Mouse (Mus musculus) macrophage (primary cell): ENCODE measurements at regions not wholly inside any gene's neighbourhood (a gene's known extent, or its start where the extent isn't known, plus 50 kb on each side); places are given as distances from the start of the nearest gene placed in this dataset.

ENCODE experiments used
- H3K27ac ChIP-seq: fragments of 350-480 bp; formaldehyde crosslinking; 2 replicates; pipeline ENCODE4 v1.9.0; 2021
- H3K36me3 ChIP-seq: fragments of 350-480 bp; formaldehyde crosslinking; 2 replicates; pipeline ENCODE4 v1.9.0; 2021; ENCODE audit errors: inconsistent target
- H3K4me3 ChIP-seq: fragments of 350-480 bp; formaldehyde crosslinking; 2 replicates; pipeline ENCODE4 v1.9.0; 2021; ENCODE audit errors: inconsistent target
- H3K79me2 ChIP-seq: fragments of 350-480 bp; formaldehyde crosslinking; 2 replicates; pipeline ENCODE4 v1.9.0; 2021; ENCODE audit errors: inconsistent target
- WGBS: methylation state at CpG from one replicate; pipeline ENCODE4 v1.1.7; 2026; ENCODE audit warnings: inconsistent platforms; ENCODE audit not compliant: missing documents; 5-methylcytosine and 5-hydroxymethylcytosine counted together

DNA sequence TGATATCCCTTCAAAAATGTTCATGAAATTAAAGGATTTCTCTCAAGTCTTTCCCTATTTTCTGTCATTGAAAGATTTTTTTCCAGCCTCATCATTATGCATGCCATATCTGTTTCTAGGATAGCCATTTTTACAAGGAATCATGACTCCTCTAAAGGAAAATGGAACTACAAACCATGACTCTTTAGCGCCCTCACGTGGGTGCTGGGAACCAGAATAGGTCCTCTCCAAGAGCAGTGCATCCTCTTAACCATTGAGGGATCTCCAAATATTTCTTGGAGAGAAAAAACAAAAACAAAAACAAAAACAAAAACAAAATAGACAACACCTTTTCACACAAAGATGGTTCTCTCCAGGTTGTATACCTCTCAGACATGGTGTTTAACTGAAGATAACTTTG is 172.0 kb upstream of the Adgrl4 start:
- Histone ChIP-seq H3K4me3 (no peak overlapping the region), H3K79me2 (no peaks in the 10 kb centered on the region), H3K27ac (no peak overlapping the region), H3K36me3 (no peaks in the 10 kb centered on the region)
- WGBS: 69% methylated on average over 2 of the region's 2 CpGs

DNA sequence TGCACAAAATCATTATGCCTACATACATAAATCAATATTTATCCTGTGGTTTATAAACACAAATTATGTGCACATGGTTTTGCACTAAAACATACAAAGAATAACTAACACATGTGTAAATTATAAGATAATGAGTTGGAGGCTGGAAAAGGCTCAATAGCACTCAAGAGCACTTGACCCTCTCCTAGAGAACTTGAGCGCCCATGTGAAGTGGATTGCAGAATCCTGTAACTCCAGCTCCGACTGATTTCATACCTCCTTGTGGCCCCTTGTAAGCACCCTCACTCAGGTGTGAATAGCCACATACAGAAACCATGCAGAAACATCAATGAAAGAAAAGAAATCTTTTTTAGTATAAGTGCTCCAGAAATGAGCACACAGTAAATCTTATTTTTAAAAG is 168.2 kb upstream of the Adgrl4 start:
- Histone ChIP-seq H3K27ac (no peak overlapping the region), H3K4me3 (no peak overlapping the region), H3K36me3 (no peaks in the 10 kb centered on the region), H3K79me2 (no peaks in the 10 kb centered on the region)
- 88% methylated on average over 2 of the region's 2 CpGs for WGBS

DNA sequence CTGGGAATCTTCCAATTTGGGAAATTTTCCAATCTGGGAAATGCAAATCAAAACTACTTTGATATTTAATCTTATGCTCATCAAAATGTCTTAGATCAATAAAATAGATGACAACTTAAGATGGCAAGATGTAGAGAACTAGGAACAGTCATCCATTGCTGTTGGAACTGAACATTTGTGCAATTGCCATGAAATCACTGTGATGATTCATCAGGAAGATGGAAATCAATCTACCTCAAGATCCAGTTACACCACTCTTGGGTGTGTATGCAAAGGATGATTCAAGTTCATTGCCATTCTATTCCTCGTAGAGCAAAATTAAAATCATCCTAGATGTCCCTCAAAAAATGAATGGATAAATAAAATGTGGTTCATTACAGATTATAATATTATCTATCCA is 153.9 kb upstream of the Adgrl4 start:
- Histone ChIP-seq H3K27ac (no peak overlapping the region), H3K36me3 (no peaks in the 10 kb centered on the region), H3K4me3 (no peak overlapping the region), H3K79me2 (no peaks in the 10 kb centered on the region)
- WGBS: 60% methylated on average over 1 of the region's 1 CpGs

DNA sequence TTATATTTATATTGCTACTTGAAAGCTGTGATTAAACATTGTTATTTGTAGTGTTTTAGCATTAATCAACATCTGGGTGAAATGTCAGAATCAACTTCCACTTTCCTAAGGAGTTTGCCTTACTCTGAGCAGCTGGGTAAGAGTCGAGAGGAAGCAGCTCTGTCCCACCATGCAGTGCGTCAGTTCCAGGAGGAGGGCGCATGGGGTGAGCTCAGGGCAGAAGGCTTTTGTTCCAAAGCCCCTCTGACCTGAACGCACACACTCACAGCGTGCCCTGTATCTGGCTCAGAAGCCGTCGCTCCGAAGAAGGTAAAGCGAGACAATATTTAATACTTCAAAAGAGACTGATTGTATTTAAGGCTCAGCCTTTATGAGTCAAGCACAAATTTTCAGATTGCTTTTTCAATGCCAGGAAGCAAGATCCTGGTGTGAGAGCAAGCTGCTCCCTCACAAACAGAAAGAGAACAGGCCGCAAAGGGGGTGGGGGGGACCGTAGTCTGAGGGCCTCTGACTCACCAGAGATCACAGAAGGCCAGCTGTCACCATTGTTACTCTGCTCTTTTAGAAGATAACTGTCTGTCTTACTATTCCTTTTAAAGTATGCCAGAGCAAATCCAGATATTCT is 143.6 kb upstream of the Adgrl4 start:
- Histone ChIP-seq H3K79me2 (no peaks in the 10 kb centered on the region), H3K36me3 (no peaks in the 10 kb centered on the region), H3K27ac (peak overlapping the region; percentile 57), H3K4me3 (peak overlapping the region; percentile 24)
- WGBS: 3% methylated on average over 11 of the region's 11 CpGs

DNA sequence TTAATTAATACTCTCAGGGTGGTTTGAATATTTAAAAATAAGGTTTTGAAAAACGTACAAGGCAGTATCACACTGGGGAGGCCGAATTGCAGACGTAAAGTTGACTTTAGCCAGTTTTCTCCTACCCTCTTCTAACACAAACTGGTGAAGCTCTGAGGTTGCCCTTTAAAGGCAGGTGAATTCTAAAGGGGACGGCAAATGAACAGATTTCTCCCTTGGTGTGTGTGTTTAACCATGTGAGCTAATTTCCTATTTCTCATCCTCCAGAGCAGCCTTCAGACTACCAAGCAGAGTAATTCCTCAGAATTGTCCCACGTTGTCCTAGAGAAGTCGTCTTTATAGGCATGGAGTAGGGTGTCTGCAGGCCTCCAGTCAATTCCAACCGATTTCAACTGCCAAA is 143.1 kb upstream of the Adgrl4 start:
- H3K27ac ChIP-seq: peak overlapping the region; percentile 57
- no peaks in the 10 kb centered on the region for H3K79me2 ChIP-seq
- H3K4me3 ChIP-seq: peak overlapping the region; percentile 24
- 60% methylated on average over 7 of the region's 7 CpGs for WGBS
- no peaks in the 10 kb centered on the region for H3K36me3 ChIP-seq

DNA sequence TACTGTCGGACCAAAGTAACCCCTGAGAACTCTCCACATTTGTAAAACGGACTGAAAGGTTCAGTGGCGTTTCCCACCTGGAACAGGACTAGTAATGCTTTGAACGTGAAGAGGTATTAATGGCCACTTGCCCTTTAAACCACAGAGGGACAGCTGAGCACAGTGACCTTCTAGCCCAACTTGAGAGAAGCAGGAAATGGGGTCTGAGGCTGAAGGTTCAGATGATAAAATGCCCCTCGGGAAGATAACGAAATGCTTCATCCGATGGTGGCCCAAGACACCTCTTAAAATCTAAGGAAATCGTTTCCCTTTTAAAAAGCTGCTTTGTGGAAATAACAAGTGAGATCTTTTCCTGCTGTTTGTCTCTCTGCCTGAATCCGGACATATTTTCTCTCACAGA is 142.7 kb upstream of the Adgrl4 start:
- Histone ChIP-seq H3K79me2 (no peaks in the 10 kb centered on the region), H3K4me3 (no peak overlapping the region), H3K27ac (no peak overlapping the region), H3K36me3 (no peaks in the 10 kb centered on the region)
- 61% methylated on average over 9 of the region's 9 CpGs for WGBS

DNA sequence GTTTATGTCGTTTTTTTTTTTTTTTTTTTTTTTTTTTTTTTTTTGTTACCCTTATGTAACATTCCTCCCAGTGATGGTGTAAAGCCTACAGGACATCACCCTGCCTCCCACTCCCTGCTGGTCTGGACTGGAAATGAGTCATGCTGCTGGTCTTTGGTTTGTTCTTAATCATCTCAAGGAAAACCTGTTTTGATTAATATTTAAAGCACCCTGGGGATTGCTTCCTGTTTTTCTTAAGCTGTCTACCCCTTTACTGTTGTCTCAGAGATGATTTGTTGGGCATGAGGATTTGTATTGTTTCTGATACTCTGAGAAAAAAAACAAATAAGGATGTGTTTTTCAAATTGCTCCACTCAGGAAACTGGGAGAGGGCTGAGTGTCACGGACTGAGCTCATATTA is 139.4 kb upstream of the Adgrl4 start:
- Histone ChIP-seq H3K79me2 (no peaks in the 10 kb centered on the region), H3K27ac (no peak overlapping the region), H3K36me3 (no peaks in the 10 kb centered on the region), H3K4me3 (no peak overlapping the region)
- WGBS: 40% methylated on average over 1 of the region's 2 CpGs

DNA sequence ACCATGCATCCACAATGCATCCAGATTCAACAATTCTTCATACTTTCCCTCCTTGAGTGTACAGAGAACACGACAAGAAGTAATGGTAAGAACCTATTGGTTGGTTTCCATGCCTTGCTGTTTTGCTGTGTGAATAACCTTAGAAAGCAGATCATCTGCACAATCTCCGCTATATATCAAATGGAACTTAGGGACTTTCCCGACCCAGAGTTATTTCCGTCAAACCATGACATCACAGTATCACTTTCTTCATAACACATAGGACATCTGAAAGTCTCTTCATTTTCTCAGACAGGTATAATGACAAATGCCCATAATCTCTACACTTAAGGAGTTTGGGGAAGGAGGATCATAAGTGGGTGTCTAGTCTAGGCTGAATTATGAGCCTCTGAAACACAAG is 132.3 kb upstream of the Adgrl4 start:
- Histone ChIP-seq H3K79me2 (no peaks in the 10 kb centered on the region), H3K27ac (no peak overlapping the region), H3K36me3 (no peaks in the 10 kb centered on the region), H3K4me3 (no peak overlapping the region)
- 87% methylated on average over 4 of the region's 4 CpGs for WGBS

DNA sequence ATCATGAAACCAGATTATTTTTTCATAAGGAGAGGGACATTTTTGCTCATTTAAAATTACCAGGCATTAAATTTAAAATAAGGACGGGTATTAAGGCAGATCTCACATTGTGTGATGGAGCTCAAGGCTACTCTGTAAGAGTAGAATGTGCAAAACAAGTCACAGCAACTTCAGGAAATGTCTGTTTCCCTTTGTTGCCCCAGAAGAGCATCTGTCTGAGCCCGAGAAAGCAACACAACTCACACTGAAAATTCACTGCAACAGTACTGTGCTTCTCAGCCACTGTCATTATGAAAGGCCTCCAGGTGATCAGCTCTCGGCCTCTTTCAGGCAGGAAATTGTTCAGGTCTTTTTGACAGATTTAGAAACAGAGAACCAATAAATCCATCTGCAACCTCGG is 129.7 kb upstream of the Adgrl4 start:
- no peaks in the 10 kb centered on the region for H3K36me3 ChIP-seq

DNA sequence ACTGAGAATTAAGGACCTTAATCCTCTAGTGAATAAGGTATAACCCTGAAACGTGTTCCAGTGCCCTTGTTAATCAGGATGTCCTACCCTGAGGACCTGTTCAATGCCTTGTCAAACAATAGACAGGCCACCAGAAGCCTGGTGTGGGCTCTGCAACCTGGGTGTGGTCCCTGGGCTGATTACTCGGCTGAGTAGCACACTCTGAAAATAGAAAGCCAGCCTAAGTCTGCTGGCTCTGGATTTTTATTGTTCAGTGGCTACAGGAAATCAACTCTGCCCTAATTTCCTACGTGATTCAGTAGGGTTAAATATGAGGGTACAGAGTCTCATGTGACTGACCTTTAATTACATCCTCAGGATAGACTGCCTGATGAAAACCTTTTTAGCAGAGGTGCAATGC is 113.9 kb upstream of the Adgrl4 start:
- Histone ChIP-seq H3K4me3 (no peak overlapping the region), H3K79me2 (no peaks in the 10 kb centered on the region), H3K36me3 (no peaks in the 10 kb centered on the region), H3K27ac (no peak overlapping the region)
- WGBS: 43% methylated on average over 3 of the region's 3 CpGs

More for the DNA sequence above, 129.7 kb upstream of the Adgrl4 start:
- 6% methylated on average over 4 of the region's 4 CpGs for WGBS
- no peak overlapping the region for H3K27ac ChIP-seq
- H3K79me2 ChIP-seq: no peaks in the 10 kb centered on the region
- H3K4me3 ChIP-seq: no peak overlapping the region

DNA sequence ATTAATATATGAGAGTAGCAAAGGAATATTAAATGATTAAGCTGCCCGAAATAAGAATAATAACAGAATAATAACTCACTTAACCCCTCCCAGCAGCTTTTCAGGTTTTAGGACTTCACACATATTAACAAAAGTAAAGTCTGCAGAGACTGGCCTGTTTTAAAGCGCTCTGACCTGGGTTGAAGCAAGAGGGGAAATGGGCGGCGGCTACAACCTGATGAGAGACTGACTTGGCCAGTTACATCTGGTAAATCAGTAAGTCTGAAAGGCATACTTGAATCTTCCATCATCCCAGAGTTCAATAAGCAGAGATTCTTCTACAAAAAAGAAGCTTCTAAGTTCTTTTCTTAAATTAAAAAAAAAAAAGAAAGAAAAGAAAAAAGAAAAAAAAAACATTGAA is 107.9 kb upstream of the Adgrl4 start:
- Histone ChIP-seq H3K36me3 (no peaks in the 10 kb centered on the region), H3K4me3 (no peak overlapping the region), H3K27ac (no peak overlapping the region), H3K79me2 (no peaks in the 10 kb centered on the region)
- WGBS: 88% methylated on average over 4 of the region's 4 CpGs

DNA sequence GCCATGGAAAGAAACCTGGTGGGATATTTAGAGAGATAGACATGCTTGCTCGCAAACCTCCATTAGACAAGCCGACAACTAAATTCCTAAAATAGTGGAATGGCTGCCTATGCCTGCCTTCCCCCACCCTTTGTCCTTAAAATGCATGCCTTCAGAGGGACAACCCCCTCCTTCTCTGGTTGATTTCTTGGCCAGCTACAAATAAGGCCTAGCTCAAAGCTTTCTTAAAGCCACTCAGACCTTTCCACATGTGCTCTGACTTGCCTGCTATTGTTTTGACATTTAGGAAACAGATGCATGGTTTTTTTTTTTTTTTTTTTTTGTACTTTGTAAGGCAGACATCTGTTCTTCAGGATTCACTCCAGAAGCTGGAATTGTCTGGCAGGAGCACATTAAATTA is 105.8 kb upstream of the Adgrl4 start:
- H3K79me2 ChIP-seq: no peaks in the 10 kb centered on the region
- H3K27ac ChIP-seq: no peak overlapping the region
- WGBS: 96% methylated on average over 2 of the region's 2 CpGs
- no peaks in the 10 kb centered on the region for H3K36me3 ChIP-seq
- H3K4me3 ChIP-seq: no peak overlapping the region

DNA sequence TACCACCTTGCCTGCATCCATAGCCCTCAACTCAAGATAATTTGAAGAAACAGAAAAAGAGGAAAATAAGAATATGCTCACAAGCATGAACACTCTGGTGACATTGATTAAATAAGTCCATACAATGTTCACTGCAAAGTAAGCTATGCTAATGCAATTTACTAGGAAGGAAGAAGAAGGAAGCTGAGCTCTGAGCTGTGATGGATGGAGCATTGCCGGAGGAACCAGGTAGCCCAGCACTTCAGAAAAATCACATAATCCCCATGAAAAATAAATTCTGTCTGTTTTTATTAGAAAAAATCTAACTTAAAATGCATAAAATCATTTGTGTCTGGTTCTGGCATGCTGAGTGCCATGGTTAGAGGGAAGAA is 105.4 kb upstream of the Adgrl4 start:
- no peaks in the 10 kb centered on the region for H3K79me2 ChIP-seq
- WGBS: 100% methylated on average over 1 of the region's 1 CpGs

DNA sequence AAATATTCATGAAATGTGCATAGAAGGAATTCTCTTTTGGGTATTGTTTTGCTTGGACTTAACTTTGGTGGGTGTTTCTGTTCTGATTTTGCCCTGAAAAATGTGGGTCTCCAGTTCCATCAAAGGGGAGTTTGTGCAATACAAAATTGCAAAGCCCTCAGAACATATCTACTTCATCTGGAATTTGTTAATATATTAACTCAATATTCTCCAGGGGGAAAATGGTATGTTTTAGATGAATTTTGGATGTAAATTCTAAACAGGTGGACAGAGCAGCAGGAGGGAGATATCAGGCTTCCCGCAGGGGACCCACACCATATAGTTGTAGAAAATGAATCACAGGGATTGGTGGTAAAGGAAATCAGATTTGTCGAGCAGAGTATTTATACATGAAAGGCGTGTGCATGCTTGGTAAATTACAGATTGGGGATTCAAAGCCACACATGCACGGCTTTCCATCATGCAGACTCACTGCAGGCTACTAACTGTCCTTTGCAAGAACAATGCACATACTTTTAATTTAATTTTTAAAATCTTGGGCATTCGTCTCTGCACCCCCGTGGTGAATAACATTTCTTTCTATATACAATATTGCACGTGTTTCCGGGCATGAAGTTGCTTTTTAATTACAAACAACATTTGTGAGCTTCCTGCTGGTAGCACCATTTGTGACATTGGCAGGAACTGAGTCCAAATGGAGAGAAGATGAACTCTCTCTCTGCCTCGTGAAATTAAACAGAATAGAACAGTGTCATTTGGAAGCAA is 104.8 kb upstream of the Adgrl4 start:
- WGBS: 86% methylated on average over 9 of the region's 9 CpGs
- no peak overlapping the region for H3K4me3 ChIP-seq
- H3K79me2 ChIP-seq: no peaks in the 10 kb centered on the region
- no peaks in the 10 kb centered on the region for H3K36me3 ChIP-seq
- no peak overlapping the region for H3K27ac ChIP-seq

More for the DNA sequence above, 105.4 kb upstream of the Adgrl4 start:
- H3K4me3 ChIP-seq: no peak overlapping the region
- H3K36me3 ChIP-seq: no peaks in the 10 kb centered on the region
- no peak overlapping the region for H3K27ac ChIP-seq

DNA sequence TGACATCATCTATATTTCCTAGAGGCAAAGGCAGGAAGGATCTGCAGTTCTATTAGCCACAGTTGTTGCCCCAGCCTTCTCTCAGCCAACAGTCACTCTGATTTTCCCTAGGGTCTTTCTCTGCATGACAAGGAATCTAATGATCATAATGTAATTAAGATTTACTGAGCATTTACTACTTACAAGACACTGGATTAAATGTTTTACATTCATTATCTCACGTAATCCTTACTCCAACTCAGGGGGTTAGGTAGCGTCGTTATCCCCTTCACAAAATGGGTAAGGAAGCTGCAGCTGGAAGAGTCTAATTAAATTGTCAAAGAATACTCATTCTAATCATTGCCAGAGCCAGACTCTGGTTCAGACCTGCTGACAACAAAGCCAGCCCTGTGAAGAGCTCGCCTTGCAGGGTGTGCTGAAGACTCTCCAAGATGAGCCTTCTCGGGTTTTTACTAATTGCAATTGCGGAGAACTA is 103.8 kb upstream of the Adgrl4 start:
- Histone ChIP-seq H3K36me3 (no peaks in the 10 kb centered on the region), H3K4me3 (no peak overlapping the region), H3K79me2 (no peaks in the 10 kb centered on the region), H3K27ac (no peak overlapping the region)
- 94% methylated on average over 6 of the region's 6 CpGs for WGBS
